Mouse (Mus musculus) neural tube, embryonic 12.5 days (tissue): ENCODE results near the gene Itgb3. TPM values are rescaled to one million over a fixed set of nuclear protein-coding genes. Genes with fewer than 3 reads are reported as not detected.
A peak's percentile ranks its signal among the peaks of the same experiment; 100 is the strongest.

Source experiments
- ATAC-seq: fragments of 200-750 bp; cut with Nextera tagmentation; 2 replicates; pipeline ENCODE4 v1.8.0; 2017; ENCODE audit warnings: low read depth, mild to moderate bottlenecking, moderate TSS enrichment, moderate library complexity; ENCODE audit not compliant: low FRiP score
- H3K27ac ChIP-seq: fragments of 300-500 bp; sonication (generic); 2 replicates; pipeline ENCODE4 v1.5.1; 2016
- H3K27me3 ChIP-seq: fragments of 300-500 bp; sonication (generic); replicated peaks from 2 replicates; pipeline ENCODE4 v1.6.1; 2016; ENCODE audit warnings: mild to moderate bottlenecking
- H3K36me3 ChIP-seq: fragments of 300-500 bp; sonication (generic); 2 replicates; pipeline ENCODE4 v1.6.1; 2016; ENCODE audit warnings: mild to moderate bottlenecking
- H3K4me1 ChIP-seq: fragments of 300-500 bp; sonication (generic); 2 replicates; pipeline ENCODE4 v1.6.1; 2016
- H3K4me2 ChIP-seq: fragments of 300-500 bp; sonication (generic); replicated peaks from 2 replicates; pipeline ENCODE4 v1.6.1; 2016; ENCODE audit warnings: mild to moderate bottlenecking
- H3K4me3 ChIP-seq: fragments of 300-500 bp; sonication (generic); 2 replicates; pipeline ENCODE4 v1.5.1; 2016
- H3K9ac ChIP-seq: fragments of 300-500 bp; sonication (generic); 2 replicates; pipeline ENCODE4 v1.6.1; 2016; ENCODE audit warnings: mild to moderate bottlenecking
- H3K9me3 ChIP-seq: fragments of 300-500 bp; sonication (generic); 2 replicates; pipeline ENCODE4 v1.6.1; 2016; ENCODE audit warnings: mild to moderate bottlenecking
- WGBS: fragments of 180-500 bp; shearing (Covaris S2); methylation state at CpG from one replicate; pipeline ENCODE4 v1.1.7; 2016; 5-methylcytosine and 5-hydroxymethylcytosine counted together
- polyA plus RNA-seq: library from polyadenylated mRNA; unstranded; fragments of >200 nt; fragmentation: Nextera tagmentation; extraction: Ambion mirVana; gene quantifications from 2 replicates; pipeline ENCODE4 v1.2.1, GENCODE M21; 2016

Itgb3 gene
- polyA plus RNA-seq, 1 experiment from 2014 or later: 3.7 TPM

DNA sequence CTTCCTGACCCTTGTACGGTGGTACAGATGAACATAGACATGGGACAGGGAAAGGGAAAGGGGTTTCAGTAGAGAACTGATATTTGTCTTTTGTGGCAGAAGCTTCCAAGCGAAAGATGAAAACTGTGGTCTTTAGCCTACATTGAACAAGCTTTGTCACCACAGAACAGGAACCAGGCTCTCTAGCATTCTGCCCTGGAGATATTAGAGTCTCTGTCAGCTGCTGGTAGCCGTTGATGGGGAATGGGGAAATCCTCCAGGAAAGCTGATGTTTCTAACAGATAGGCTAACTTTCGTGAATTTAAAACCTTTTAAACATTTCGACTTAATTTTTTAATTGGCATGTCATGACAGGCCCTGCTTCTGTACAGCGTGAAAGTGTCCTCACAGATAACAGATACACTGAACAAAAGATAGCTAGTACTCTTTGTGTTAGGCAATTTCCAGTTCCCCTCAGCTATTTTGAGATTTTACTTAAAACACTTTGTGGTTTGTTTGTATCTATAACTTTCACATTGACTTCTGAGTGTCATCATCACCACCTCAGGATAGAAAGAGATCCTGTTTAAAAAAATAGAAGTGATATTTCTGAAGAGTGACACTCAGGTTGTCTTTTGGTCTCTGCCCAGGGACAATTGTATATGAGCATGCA lies 1.4 kb downstream of the Itgb3 start:
- Histone ChIP-seq H3K27me3 (peaks cover 18% of the 10 kb centered on the region), H3K4me2 (no peak overlapping the region)

DNA sequence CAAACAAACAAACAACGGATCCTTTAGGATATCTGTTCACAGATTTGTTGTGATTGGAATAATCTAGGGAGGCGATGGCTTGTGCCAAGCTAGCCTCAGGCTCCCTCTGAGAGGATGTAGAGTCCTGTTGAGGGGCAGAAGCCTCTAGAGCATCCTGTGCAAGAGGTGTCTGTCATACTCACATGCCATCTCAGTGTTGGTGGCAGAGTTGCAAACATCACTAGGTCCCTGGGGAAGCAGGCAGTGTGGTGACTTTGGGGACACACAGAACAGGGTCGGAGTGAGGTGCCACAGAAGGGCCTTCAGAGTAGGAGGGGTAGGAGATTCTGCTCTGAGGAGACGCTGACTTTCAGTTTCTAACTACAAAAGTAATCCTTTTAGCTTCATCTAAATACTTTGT lies 1.9 kb downstream of the Itgb3 start:
- Histone ChIP-seq H3K9me3 (no peaks in the 10 kb centered on the region), H3K4me2 (no peak overlapping the region), H3K9ac (no peak overlapping the region), H3K27ac (no peak overlapping the region), H3K4me3 (no peak overlapping the region), H3K27me3 (peaks cover 18% of the 10 kb centered on the region), H3K4me1 (peaks cover 10% of the 10 kb centered on the region; the same call in 1 of the 2 replicates), H3K36me3 (no peaks in the 10 kb centered on the region)
- 58% methylated on average over 4 of the region's 4 CpGs for whole genome bisulfite sequencing
- ATAC-seq: no peak

More for the DNA sequence above, 1.4 kb downstream of the Itgb3 start:
- no peaks in the 10 kb centered on the region for H3K9me3 ChIP-seq
- no peaks in the 10 kb centered on the region for H3K36me3 ChIP-seq
- H3K9ac ChIP-seq: no peak overlapping the region
- 65% methylated on average over 6 of the region's 6 CpGs for WGBS
- no peak for ATAC-seq
- peaks cover 10% of the 10 kb centered on the region; the same call in 1 of the 2 replicates for H3K4me1 ChIP-seq
- H3K27ac ChIP-seq: no peak overlapping the region
- H3K4me3 ChIP-seq: no peak overlapping the region

DNA sequence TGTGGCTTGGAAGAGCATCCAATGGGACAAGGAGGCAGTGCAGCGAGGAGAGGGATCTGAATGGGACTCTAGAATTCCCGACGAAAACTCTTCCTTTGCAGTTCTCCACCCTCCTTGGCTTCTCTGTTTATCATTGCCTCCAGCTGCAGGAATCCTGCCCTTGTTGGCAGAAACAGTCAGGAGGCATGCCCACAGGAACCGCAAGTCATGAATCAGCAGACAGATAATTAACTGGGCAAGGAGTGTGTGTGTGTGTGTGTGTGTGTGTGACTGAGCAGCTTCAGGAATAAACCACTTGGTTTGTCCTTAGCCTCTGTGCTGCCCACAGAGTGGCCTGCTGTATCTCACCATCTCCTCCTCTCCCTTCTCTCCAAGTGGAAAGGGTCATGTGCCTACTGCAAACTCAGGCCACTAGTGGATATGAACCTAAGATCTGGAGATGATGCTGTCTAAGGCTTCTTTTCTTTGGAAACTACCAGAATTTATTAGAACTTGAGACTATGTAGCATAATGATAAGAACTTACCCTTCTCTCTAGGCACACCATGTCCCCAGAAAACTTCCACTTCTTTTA lies 3.9 kb downstream of the Itgb3 start:
- ATAC-seq: no peak
- Histone ChIP-seq H3K9ac (no peak overlapping the region), H3K27me3 (peaks cover 14% of the 10 kb centered on the region), H3K36me3 (no peaks in the 10 kb centered on the region), H3K4me1 (peaks cover 10% of the 10 kb centered on the region; the same call in 1 of the 2 replicates), H3K27ac (no peak overlapping the region), H3K9me3 (no peaks in the 10 kb centered on the region), H3K4me3 (no peak overlapping the region), H3K4me2 (no peak overlapping the region)
- WGBS: 52% methylated on average over 4 of the region's 4 CpGs

DNA sequence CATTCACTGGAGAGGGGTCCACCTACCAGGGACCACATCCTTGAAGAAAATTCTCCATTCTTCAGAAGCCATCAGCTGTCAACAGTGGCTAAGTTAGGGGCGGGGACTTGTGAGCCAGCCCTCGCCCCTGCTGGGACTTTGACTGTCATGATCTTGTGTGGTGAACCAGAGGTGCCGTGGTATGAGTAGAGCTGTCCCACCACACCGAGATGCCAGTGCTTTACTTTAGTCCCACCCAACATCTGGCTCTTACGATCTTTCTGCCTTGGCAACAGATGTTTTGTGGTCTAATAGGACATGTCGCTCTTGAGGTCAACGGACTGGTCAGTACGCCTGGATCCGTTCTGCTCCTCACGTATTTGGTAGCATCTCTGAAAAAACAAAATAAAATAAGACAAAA lies 5.8 kb downstream of the Itgb3 start:
- no peaks in the 10 kb centered on the region for H3K36me3 ChIP-seq
- H3K9me3 ChIP-seq: no peaks in the 10 kb centered on the region
- 84% methylated on average over 10 of the region's 10 CpGs for WGBS
- H3K4me3 ChIP-seq: no peak overlapping the region
- H3K4me1 ChIP-seq: peaks cover 1% of the 10 kb centered on the region; the same call in 1 of the 2 replicates
- H3K4me2 ChIP-seq: no peak overlapping the region
- H3K9ac ChIP-seq: no peak overlapping the region
- peaks cover 11% of the 10 kb centered on the region for H3K27me3 ChIP-seq
- no peak overlapping the region for H3K27ac ChIP-seq
- ATAC-seq: no peak

DNA sequence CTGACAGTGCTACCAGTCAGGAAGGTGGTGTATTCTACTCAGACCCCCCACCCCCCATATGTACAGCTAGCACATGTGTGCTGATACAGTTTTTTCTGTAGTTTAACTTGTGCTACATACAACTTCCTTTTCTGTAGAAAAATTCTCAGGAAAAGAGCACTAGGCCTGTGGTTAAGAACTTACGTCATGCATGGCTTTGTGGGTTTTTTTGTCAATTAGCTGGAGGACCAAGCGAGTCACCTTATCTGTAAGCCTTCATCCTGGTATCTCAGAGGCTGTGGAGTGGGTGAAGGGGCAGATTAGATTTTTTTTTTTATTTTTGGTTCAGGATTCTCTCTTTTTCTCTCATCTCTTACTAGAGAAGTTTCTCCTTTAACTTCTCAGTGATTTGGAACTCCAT lies 6.3 kb downstream of the Itgb3 start:
- 88% methylated on average over 2 of the region's 2 CpGs for WGBS
- H3K4me2 ChIP-seq: no peak overlapping the region
- H3K9me3 ChIP-seq: no peaks in the 10 kb centered on the region
- no peak overlapping the region for H3K4me3 ChIP-seq
- peaks cover 11% of the 10 kb centered on the region for H3K27me3 ChIP-seq
- no peak overlapping the region for H3K9ac ChIP-seq
- no peaks in the 10 kb centered on the region for H3K36me3 ChIP-seq
- ATAC-seq: no peak
- no peak overlapping the region for H3K27ac ChIP-seq
- peaks cover 3% of the 10 kb centered on the region; the same call in 1 of the 2 replicates for H3K4me1 ChIP-seq

DNA sequence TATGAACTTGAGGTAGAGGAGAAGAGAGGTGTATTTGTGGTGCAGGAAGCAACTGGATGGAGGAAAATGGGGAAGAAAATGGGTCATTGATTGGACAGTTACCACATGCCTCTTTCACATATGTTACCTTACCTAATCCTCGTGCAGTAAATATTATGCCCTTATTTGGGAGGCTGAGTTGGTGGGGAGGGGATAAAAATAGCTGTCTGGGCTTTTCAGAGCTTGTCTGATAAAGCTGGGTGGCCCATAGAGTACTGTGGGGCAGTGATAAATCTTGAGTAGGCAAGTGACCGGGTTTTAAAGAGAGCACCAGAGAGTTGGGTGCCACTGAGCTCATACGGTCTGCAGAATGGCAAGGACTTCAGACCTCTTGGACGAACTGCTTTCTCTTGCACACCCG lies 8.4 kb downstream of the Itgb3 start:
- H3K4me1 ChIP-seq: peaks cover 9% of the 10 kb centered on the region; the same call in 1 of the 2 replicates
- H3K36me3 ChIP-seq: no peaks in the 10 kb centered on the region
- WGBS: 79% methylated on average over 5 of the region's 5 CpGs
- no peaks in the 10 kb centered on the region for H3K9me3 ChIP-seq
- H3K27me3 ChIP-seq: no peaks in the 10 kb centered on the region
- H3K4me2 ChIP-seq: no peak overlapping the region
- no peak overlapping the region for H3K4me3 ChIP-seq
- no peak overlapping the region for H3K27ac ChIP-seq
- no peak overlapping the region for H3K9ac ChIP-seq
- no peak for ATAC-seq

DNA sequence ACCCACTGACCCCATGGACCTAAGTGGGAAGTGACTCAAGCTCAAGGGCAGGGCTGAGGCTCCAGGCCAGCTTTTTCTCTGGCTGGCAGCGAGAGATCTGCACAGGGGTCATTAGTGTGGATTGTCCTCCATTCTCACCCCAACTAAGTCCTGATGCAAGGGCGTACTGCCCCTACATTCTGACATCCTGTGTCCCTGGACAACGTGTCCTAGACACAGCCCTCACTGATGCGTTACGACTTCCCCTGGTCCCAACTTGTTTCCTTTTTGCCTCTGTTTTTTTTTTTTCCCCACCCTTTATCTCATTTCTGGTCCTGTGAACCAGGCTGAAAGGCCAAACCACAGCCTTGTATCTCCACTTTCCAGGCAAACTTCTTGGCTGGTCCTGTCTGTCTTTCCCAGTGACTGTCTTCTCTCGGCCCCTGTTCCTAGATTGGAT lies 10.9 kb downstream of the Itgb3 start:
- no peaks in the 10 kb centered on the region for H3K27me3 ChIP-seq
- no peak for ATAC-seq
- H3K4me1 ChIP-seq: peaks cover 9% of the 10 kb centered on the region; the same call in 1 of the 2 replicates
- no peak overlapping the region for H3K9ac ChIP-seq
- H3K4me2 ChIP-seq: no peak overlapping the region
- H3K36me3 ChIP-seq: no peaks in the 10 kb centered on the region
- 83% methylated on average over 6 of the region's 6 CpGs for WGBS
- no peaks in the 10 kb centered on the region for H3K9me3 ChIP-seq
- H3K27ac ChIP-seq: no peak overlapping the region
- no peak overlapping the region for H3K4me3 ChIP-seq

DNA sequence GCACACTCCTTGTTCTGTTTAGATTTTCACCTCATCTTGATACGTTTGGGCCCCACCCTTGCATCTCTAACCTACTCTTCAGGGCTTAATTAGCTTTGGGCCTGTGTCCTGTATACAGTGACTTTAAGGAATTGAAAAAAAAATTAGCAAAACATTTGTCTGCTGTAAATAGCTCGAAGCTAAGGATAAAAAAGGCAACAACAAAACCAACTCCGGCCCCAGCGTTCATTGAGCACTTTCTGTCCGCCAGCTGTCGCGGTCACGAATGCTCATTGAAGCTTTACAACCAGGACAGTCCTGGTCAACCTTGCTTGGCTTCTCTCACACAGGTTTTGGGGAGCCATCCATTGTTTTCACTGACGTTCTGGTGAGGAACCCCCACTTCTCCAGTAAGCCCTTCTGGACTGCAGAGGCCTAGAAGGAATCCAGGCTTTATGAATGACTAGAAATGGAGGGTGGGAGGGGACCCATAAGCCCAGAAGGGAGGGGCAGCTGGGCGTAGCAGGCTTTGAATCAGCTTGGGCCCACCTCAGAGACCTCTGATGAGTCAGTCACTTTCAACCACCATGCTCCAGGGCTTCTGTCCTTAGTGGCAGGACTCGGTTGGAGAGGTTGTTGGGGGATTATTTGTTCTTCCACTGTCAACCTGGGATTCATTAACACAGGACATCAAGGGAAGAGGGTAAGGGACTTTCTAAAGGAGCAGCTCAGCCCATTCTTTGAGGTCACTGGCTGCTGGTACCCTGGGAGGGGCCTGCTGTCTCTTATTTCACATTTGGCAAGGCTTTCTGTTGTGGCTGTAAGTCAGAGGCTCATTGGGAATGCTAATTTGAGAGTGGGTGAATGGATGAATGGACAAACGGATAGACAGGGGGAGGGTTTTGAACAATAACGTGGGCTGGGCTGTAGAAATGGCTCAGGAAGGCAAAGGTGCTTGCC lies 11.6 kb downstream of the Itgb3 start:
- H3K4me2 ChIP-seq: no peak overlapping the region
- no peak overlapping the region for H3K9ac ChIP-seq
- ATAC-seq: peak; percentile 66
- 45% methylated on average over 13 of the region's 13 CpGs for WGBS
- H3K4me1 ChIP-seq: peaks cover 9% of the 10 kb centered on the region; the same call in 1 of the 2 replicates
- no peaks in the 10 kb centered on the region for H3K27me3 ChIP-seq
- no peak overlapping the region for H3K27ac ChIP-seq
- no peaks in the 10 kb centered on the region for H3K36me3 ChIP-seq
- H3K4me3 ChIP-seq: no peak overlapping the region
- H3K9me3 ChIP-seq: no peaks in the 10 kb centered on the region

DNA sequence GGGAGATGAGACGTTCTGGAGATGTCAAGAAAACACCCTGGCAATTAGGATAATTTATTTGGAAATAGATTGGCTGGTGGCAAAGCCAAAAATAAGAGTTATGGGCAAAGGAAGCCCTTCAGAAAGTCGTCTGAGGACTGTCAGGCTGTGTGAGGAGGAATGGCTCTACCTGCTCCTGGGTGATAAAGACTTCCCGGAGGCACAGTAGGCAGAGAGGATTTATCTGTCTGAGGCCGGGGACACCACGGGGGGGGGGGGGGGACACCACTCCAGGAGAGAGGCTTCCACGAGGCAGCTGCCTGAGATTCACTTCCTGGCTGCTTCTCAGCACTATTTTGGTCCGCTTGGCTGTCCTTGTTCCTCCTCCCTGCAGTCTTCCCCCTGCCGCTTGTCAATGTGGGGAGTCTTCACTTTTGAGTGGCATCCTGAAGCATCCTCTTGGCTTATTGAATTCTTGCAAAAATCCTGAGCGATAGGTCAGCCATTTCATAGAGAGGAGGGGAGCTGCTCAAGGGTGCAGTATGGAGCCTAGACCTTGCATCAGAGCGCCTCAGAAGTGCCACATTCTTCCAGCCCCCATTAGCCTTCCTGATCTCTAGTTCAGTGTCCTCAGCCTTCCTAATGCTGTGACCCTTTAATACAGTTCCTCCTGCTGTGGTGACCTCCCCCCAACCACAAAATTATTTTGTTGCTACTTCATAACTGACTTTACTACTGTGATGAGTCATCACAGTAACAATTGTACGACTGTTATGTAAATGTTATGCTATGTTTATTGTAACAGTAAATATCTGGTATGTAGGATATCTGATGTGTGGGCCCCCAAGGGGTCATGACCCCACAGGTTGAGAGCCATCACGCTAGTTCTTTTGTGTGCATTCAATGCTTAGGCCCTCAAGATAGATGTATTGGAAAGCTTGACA lies 14.5 kb downstream of the Itgb3 start:
- Histone ChIP-seq H3K4me3 (no peak overlapping the region), H3K27ac (no peak overlapping the region), H3K4me2 (no peak overlapping the region), H3K36me3 (no peaks in the 10 kb centered on the region), H3K4me1 (peaks cover 17% of the 10 kb centered on the region; the same call in 1 of the 2 replicates), H3K9ac (no peak overlapping the region), H3K27me3 (no peaks in the 10 kb centered on the region), H3K9me3 (no peaks in the 10 kb centered on the region)
- 51% methylated on average over 12 of the region's 12 CpGs for WGBS
- ATAC-seq: no peak

DNA sequence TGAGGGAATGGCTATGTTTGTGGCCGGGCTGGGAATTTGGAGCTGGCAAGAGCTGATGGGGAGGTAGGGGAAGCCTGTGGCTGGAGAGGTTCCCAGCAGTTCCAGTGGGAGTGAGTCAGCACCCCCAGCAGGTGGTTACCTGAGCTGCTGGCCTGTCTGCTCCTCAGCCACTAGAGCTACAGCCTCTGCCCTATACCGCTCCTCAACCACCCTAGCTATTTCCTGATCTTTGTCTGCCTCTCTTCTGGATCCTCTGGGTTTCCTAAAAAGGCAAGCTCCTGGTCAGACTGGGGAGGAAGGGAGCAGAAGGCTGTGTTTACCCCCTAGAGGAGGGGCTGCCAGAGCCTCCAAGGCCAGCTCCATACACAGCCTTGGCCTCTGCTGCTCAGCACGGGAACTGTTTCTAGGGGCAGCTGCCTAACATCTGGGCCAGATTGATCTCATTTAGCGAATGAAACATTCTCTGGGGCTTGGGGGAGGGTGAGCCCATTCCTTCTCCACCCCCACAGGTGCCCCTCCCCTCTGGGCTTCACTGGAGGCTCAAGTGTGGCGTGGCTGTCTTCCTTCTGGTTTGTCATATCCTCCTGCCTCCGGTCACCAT lies 17.1 kb downstream of the Itgb3 start:
- Histone ChIP-seq H3K36me3 (no peaks in the 10 kb centered on the region), H3K4me1 (0 out of 2 replicates have a peak, but pooled peaks cover 8% of the 10 kb centered on the region), H3K4me3 (no peak overlapping the region), H3K27me3 (no peaks in the 10 kb centered on the region), H3K27ac (no peak overlapping the region), H3K4me2 (no peak overlapping the region), H3K9me3 (no peaks in the 10 kb centered on the region), H3K9ac (no peak overlapping the region)
- ATAC-seq: no peak
- 48% methylated on average over 6 of the region's 6 CpGs for WGBS
